Mouse (Mus musculus) hindbrain, embryonic 11.5 days (tissue): ENCODE data around the gene Usp27x. TPM values are rescaled to one million over a fixed set of nuclear protein-coding genes. Genes with fewer than 3 reads are reported as not detected.
A peak's percentile ranks its signal among the peaks of the same experiment; 100 is the strongest.

ENCODE experiments used
- ATAC-seq: fragments of 200-750 bp; cut with Nextera tagmentation; 2 replicates; pipeline ENCODE4 v1.8.0; 2017; ENCODE audit warnings: mild to moderate bottlenecking, moderate TSS enrichment, moderate library complexity; ENCODE audit not compliant: low FRiP score
- DNase-seq: peaks from one replicate; pipeline ENCODE4 v3.0.0-alpha.2; 2015; ENCODE audit warnings: low spot score
- H3K27ac ChIP-seq: fragments of 300-500 bp; sonication (generic); 2 replicates; pipeline ENCODE4 v1.5.1; 2014; ENCODE audit warnings: mild to moderate bottlenecking, low read depth, low read length
- H3K27me3 ChIP-seq: fragments of 300-500 bp; sonication (generic); 2 replicates; pipeline ENCODE4 v1.6.1; 2014; ENCODE audit warnings: mild to moderate bottlenecking, low read length, moderate library complexity, mixed read lengths; ENCODE audit not compliant: control insufficient read depth, insufficient read depth
- H3K36me3 ChIP-seq: fragments of 300-500 bp; sonication (generic); 2 replicates; pipeline ENCODE4 v1.6.1; 2014; ENCODE audit warnings: mild to moderate bottlenecking, low read length, moderate library complexity, mixed read lengths; ENCODE audit not compliant: control insufficient read depth, insufficient read depth
- H3K4me1 ChIP-seq: fragments of 300-500 bp; sonication (generic); replicated peaks from 2 replicates; pipeline ENCODE4 v1.6.1; 2014; ENCODE audit warnings: low read length, mixed read lengths; ENCODE audit not compliant: control insufficient read depth, insufficient read depth
- H3K4me2 ChIP-seq: fragments of 300-500 bp; sonication (generic); replicated peaks from 2 replicates; pipeline ENCODE4 v1.6.1; 2014; ENCODE audit warnings: mild to moderate bottlenecking, low read depth, low read length
- H3K4me3 ChIP-seq: fragments of 300-500 bp; sonication (generic); 2 replicates; pipeline ENCODE4 v1.5.1; 2014; ENCODE audit warnings: low read depth, low read length
- H3K9ac ChIP-seq: fragments of 300-500 bp; sonication (generic); 2 replicates; pipeline ENCODE4 v1.6.1; 2014; ENCODE audit warnings: low read depth, low read length
- H3K9me3 ChIP-seq: fragments of 300-500 bp; sonication (generic); 2 replicates; pipeline ENCODE4 v1.6.1; 2016; ENCODE audit warnings: low read length; ENCODE audit not compliant: control insufficient read depth
- WGBS: fragments of 180-500 bp; shearing (Covaris S2); extraction: QIAGEN DNeasy Blood & Tissue Kit; methylation state at CpG from one replicate; pipeline ENCODE4 v1.1.7; 2014; 5-methylcytosine and 5-hydroxymethylcytosine counted together
- polyA plus RNA-seq: library from polyadenylated mRNA; unstranded; fragments of >200 nt; fragmentation: Nextera tagmentation; extraction: Ambion mirVana; gene quantifications from 2 replicates; pipeline ENCODE4 v1.2.1, GENCODE M21; 2014

The Usp27x gene
- polyA plus RNA-seq, 1 experiment from 2014 or later = 0.83 TPM

GRCm38 (mm10) chrX:7375322-7375715, 311 bp downstream of the Usp27x start:
- Histone ChIP-seq H3K9me3 (no peaks in the 10 kb centered on the region), H3K36me3 (no peaks in the 10 kb centered on the region), H3K4me3 (peak overlapping the region; percentile 52), H3K4me1 (no peaks in the 10 kb centered on the region), H3K9ac (peak overlapping the region; percentile 57), H3K27me3 (no peaks in the 10 kb centered on the region), H3K4me2 (peak overlapping the region; percentile 64), H3K27ac (peak overlapping the region; percentile 75)
- DNase-seq = no peak
- WGBS = no CpG with 5 or more reads among the region's 40 CpGs
- ATAC-seq = peak; percentile 56

- Histone ChIP-seq H3K9ac (no peak overlapping the region), H3K27me3 (no peaks in the 10 kb centered on the region), H3K36me3 (no peaks in the 10 kb centered on the region), H3K27ac (no peak overlapping the region), H3K4me1 (no peaks in the 10 kb centered on the region), H3K9me3 (no peaks in the 10 kb centered on the region), H3K4me3 (no peak overlapping the region), H3K4me2 (no peak overlapping the region)
- WGBS = 43% methylated on average over 2 of the region's 2 CpGs
- ATAC-seq (no peak), DNase-seq (peak; percentile 10)
Measured at GRCm38 (mm10) chrX:7325455-7325854, 50.2 kb downstream of the Usp27x start.

GRCm38 (mm10) chrX:7322288-7322687, 53.3 kb downstream of the Usp27x start:
- no peak overlapping the region for H3K4me2 ChIP-seq
- ATAC-seq (no peak), DNase-seq (peak; percentile 70)
- no peaks in the 10 kb centered on the region for H3K4me1 ChIP-seq
- no peaks in the 10 kb centered on the region for H3K27me3 ChIP-seq
- no peak overlapping the region for H3K4me3 ChIP-seq
- H3K27ac ChIP-seq = no peak overlapping the region
- H3K9me3 ChIP-seq = no peaks in the 10 kb centered on the region
- no peak overlapping the region for H3K9ac ChIP-seq
- no peaks in the 10 kb centered on the region for H3K36me3 ChIP-seq
- 14% methylated on average over 7 of the region's 7 CpGs for WGBS

Other genes starting within 250 kb of the Usp27x start
- gene Clcn5, start 56.5 kb downstream of the Usp27x start, polyA plus RNA-seq = 12.0 and 14.1 TPM in 2 replicates
- gene Foxp3, start 197.8 kb upstream of the Usp27x start, polyA plus RNA-seq = 0.10 TPM in 1 of 2 replicates, not detected in the other
- 1.3 and 1.6 TPM in 2 replicates for gene Ppp1r3f, start 198.5 kb upstream of the Usp27x start, polyA plus RNA-seq
- gene Ccdc22, start 229.7 kb upstream of the Usp27x start, polyA plus RNA-seq = 22.4 and 25.8 TPM in 2 replicates
- gene Cacna1f, start 231.3 kb upstream of the Usp27x start, polyA plus RNA-seq = 0.04 TPM in 1 of 2 replicates, not detected in the other